Mouse (Mus musculus) kidney, adult 2 months (tissue): Measurements from ENCODE around the gene Rora.

Source experiments
- CTCF ChIP-seq: fragments of 200-500 bp; conservative IDR thresholded peaks from 2 replicates; pipeline ENCODE4 v1.5.1; 2011; ENCODE audit warnings: low read depth, mild to moderate bottlenecking, control low read depth, low read length, moderate library complexity, mixed read lengths; ENCODE audit not compliant: insufficient read depth, insufficient read length
- POLR2A ChIP-seq: fragments of 200-500 bp; IDR thresholded peaks from one replicate; pipeline ENCODE4 v1.6.1; 2011; ENCODE audit warnings: low read depth, low read length, control low read depth

DNA sequence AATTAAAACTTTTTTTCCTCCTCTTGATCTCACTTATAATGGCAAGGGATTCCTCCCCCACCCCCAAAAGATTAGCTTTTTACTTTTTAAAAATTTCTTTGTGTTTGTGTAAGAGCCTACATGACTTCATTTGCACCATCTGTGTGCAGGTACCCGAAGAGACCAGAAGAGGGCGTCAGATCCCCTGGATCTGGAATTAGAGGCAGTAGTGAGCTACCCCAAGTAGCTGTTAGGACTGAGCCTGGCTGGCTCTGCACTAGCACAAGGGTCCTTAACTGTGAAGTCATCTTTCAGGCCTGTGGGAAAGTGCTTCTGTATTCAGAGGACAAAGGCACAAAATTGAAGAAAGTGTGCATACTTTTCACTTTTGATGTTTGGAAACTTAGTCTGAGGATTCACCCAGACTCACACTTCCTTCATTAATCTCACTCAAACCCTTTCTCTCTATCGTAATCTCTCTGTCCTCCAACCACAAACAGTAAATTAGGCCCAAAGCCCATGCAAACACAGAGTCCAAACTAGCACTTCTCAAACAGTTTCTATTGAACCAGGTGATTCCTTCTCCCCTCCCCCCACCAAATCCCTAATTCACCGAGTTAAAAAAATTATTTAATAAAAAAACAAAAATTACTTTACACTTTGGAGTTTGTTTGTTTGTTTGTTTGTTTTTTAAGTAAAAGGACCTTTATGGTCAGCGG is 246.1 kb downstream of the Rora start:
- no peak for TF ChIP-seq POLR2A
- peak; percentile 43 for TF ChIP-seq CTCF
